Mouse (Mus musculus): ENCODE results near the gene Plek2. TPM values are rescaled to one million over a fixed set of nuclear protein-coding genes. Genes with fewer than 3 reads are reported as not detected.

Gene Plek2
- total and polyA plus RNA-seq, 3 experiments = 11.2 to 17.7 TPM; not detected in 1

GRCm38 (mm10) chr12:78910684-78911461, 4.1 kb upstream of the Plek2 start:
- Histone ChIP-seq H3K4me3 (ENCODE audit: control insufficient read depth in 1 of 2, insufficient read depth in 1 of 2, low read depth in 2 of 2, low read length in 2 of 2) (peak overlapping the region; percentile 57 to 62), H3K9me3 (replicated peaks; ENCODE audit: insufficient read depth, low read length) (no peaks in the 10 kb centered on the region), H3K27ac (ENCODE audit: control insufficient read depth, low read depth, low read length) (peak overlapping the region; percentile 79), H3K36me3 (ENCODE audit: control insufficient read depth in 1 of 2, insufficient read depth in 2 of 2, low read length in 2 of 2) (peaks cover 0 to 14% of the 10 kb centered on the region in 2 experiments; a peak in 2 of 4 replicates), H3K9ac (ENCODE audit: control insufficient read depth, low read depth, low read length, poor library complexity, severe bottlenecking) (peak overlapping the region; percentile 75), H3K4me1 (ENCODE audit: control insufficient read depth in 1 of 2, insufficient read depth in 2 of 2, low read length in 2 of 2) (peaks cover 3 to 19% of the 10 kb centered on the region in 2 experiments), H3K27me3 (ENCODE audit: control insufficient read depth in 1 of 2, insufficient read depth in 2 of 2, low read length in 2 of 2) (no peaks in the 10 kb centered on the region), H3K79me2 (ENCODE audit: control insufficient read depth, insufficient read depth, low read length, poor library complexity) (no peaks in the 10 kb centered on the region; the same call in 1 of the 2 replicates)
- DNase-seq (ENCODE audit: low read depth, low spot score) = peak; percentile 92
- TF ChIP-seq TCF12 (IDR thresholded peaks at IDR 0.05; ENCODE audit: low read depth, low read length) = peak; percentile 72; the same call in 1 of the 2 replicates
- no peak for TF ChIP-seq GABPA (IDR thresholded peaks at IDR 0.05; ENCODE audit: low read depth, low read length)
- TF ChIP-seq SIN3A (IDR thresholded peaks at IDR 0.05; ENCODE audit: low read length) = peak; percentile 75; the same call in 1 of the 2 replicates
- TF ChIP-seq TAL1 (IDR thresholded peaks at IDR 0.05; ENCODE audit: low read length) = peak; percentile 88
- no peak for TF ChIP-seq ZKSCAN1 (IDR thresholded peaks at IDR 0.05; ENCODE audit: low read depth, low read length)
- TF ChIP-seq RCOR1 (IDR thresholded peaks at IDR 0.05; ENCODE audit: low read depth, low read length) = no peak; the same call in 1 of the 2 replicates
- TF ChIP-seq NRF1 (IDR thresholded peaks at IDR 0.05; ENCODE audit: insufficient read depth, low read depth, low read length, poor library complexity, severe bottlenecking) = no peak
- no peak for TF ChIP-seq ZC3H11A (IDR thresholded peaks at IDR 0.05; ENCODE audit: low read depth, low read length)
- no peak for TF ChIP-seq MYC (IDR thresholded peaks at IDR 0.05; ENCODE audit: low read depth, low read length)
- TF ChIP-seq ZMIZ1 (IDR thresholded peaks at IDR 0.05; ENCODE audit: low read depth, low read length) = 0 out of 2 replicates have a peak, but pooled peaks have one; percentile 33
- peak in 1 of 2 experiments; percentile 14; a peak in 1 of 4 replicates for TF ChIP-seq POLR2A (IDR thresholded peaks at IDR 0.05; ENCODE audit: control insufficient read depth in 1 of 2, insufficient read depth in 1 of 2, low read depth in 1 of 2, low read length in 2 of 2, poor library complexity in 1 of 2)
- no peak for TF ChIP-seq KAT2A (conservative IDR thresholded peaks at IDR 0.05; ENCODE audit: low read depth, low read length)
- TF ChIP-seq CTCF (IDR thresholded peaks at IDR 0.05 in 2 of 3, conservative IDR thresholded peaks at IDR 0.05 in 1 of 3; ENCODE audit: control insufficient read depth in 1 of 3, insufficient read depth in 1 of 3, low read depth in 2 of 3, low read length in 3 of 3, poor library complexity in 1 of 3, severe bottlenecking in 1 of 3) = no peak
- no peak for TF ChIP-seq UBTF (IDR thresholded peaks at IDR 0.05; ENCODE audit: borderline replicate concordance, insufficient read depth, low read depth, low read length)
- TF ChIP-seq ZNF384 (IDR thresholded peaks at IDR 0.05; ENCODE audit: low read depth, low read length) = no peak
- TF ChIP-seq RAD21 (IDR thresholded peaks at IDR 0.05; ENCODE audit: low read depth, low read length) = no peak
- TF ChIP-seq ELF1 (IDR thresholded peaks at IDR 0.05; ENCODE audit: low read depth, low read length) = no peak
- no peak for TF ChIP-seq SMC3 (IDR thresholded peaks at IDR 0.05; ENCODE audit: low read depth, low read length)
- peak; percentile 32; the same call in 1 of the 2 replicates for TF ChIP-seq ETS1 (IDR thresholded peaks at IDR 0.05; ENCODE audit: low read depth, low read length)
- no peak for TF ChIP-seq BHLHE40 (IDR thresholded peaks at IDR 0.05; ENCODE audit: borderline replicate concordance, low read depth, low read length)
- TF ChIP-seq MAZ (IDR thresholded peaks at IDR 0.05; ENCODE audit: low read depth, low read length) = peak; percentile 38; the same call in 1 of the 2 replicates
- TF ChIP-seq E2F4 (IDR thresholded peaks at IDR 0.05; ENCODE audit: borderline replicate concordance, low read depth, low read length) = no peak
- TF ChIP-seq POLR2AphosphoS2 (IDR thresholded peaks at IDR 0.05; ENCODE audit: low read length) = no peak
- no peak for TF ChIP-seq MAFK (IDR thresholded peaks at IDR 0.05; ENCODE audit: borderline replicate concordance, low read depth, low read length)
- TF ChIP-seq EP300 (IDR thresholded peaks at IDR 0.05; ENCODE audit: low read depth in 1 of 2, low read length in 2 of 2) = peak; percentile 85 to 87
- TF ChIP-seq MAX (IDR thresholded peaks at IDR 0.05; ENCODE audit: low read length) = no peak
- TF ChIP-seq POLR2AphosphoS5 (IDR thresholded peaks at IDR 0.05; ENCODE audit: borderline replicate concordance, low read depth, low read length) = no peak
- no peak for TF ChIP-seq USF2 (IDR thresholded peaks at IDR 0.05; ENCODE audit: borderline replicate concordance in 1 of 2, insufficient read depth in 1 of 2, low read depth in 1 of 2, low read length in 2 of 2)
- peak; percentile 45 for TF ChIP-seq NELFE (IDR thresholded peaks at IDR 0.05; ENCODE audit: low read depth, low read length)
- no peak for TF ChIP-seq MEF2A (IDR thresholded peaks at IDR 0.05; ENCODE audit: extremely low read depth, insufficient replicate concordance, low read depth, low read length, poor library complexity, severe bottlenecking)
- peak; percentile 72 for TF ChIP-seq MXI1 (IDR thresholded peaks at IDR 0.05; ENCODE audit: low read depth, low read length)
- no peak for TF ChIP-seq USF1 (IDR thresholded peaks at IDR 0.05; ENCODE audit: low read depth, low read length)
- TF ChIP-seq HCFC1 (IDR thresholded peaks at IDR 0.05; ENCODE audit: low read depth, low read length) = no peak
- TF ChIP-seq JUND (IDR thresholded peaks at IDR 0.05; ENCODE audit: low read depth, low read length) = peak; percentile 47; the same call in 1 of the 2 replicates
- TF ChIP-seq CHD2 (IDR thresholded peaks at IDR 0.05; ENCODE audit: low read length) = no peak

Data from MEL (cell line).